Mouse (Mus musculus): ENCODE data around the gene Sh3bp4.

Gene Sh3bp4

GRCm38 (mm10) chr1:89070103-89070700 lies at the start of gene Sh3bp4:
Sh3bp4 (plus strand) TSS chr1:89070415.
- peak; percentile 100 for DNase-seq

DNA sequence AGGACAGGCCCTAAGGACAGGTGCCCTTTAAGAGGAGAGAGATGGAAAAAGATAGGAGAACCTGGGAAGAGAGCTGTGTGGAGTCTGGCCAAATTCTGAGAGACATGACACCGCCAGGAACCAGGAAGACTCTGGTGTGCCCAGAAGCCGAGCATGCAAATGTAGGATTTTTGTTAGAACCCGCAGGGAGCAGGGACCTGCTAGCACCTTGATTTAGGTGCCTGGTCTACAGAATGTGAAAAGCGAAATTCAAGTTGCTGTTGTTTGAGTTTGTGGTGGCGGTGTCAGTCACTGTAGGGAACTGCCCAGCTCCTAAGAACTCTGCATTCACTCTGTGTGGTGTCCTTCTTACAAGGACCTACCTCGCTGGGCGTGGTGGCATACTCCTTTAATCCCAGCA lies 47.2 kb upstream of the Sh3bp4 start:
- DNase-seq: no peak

DNA sequence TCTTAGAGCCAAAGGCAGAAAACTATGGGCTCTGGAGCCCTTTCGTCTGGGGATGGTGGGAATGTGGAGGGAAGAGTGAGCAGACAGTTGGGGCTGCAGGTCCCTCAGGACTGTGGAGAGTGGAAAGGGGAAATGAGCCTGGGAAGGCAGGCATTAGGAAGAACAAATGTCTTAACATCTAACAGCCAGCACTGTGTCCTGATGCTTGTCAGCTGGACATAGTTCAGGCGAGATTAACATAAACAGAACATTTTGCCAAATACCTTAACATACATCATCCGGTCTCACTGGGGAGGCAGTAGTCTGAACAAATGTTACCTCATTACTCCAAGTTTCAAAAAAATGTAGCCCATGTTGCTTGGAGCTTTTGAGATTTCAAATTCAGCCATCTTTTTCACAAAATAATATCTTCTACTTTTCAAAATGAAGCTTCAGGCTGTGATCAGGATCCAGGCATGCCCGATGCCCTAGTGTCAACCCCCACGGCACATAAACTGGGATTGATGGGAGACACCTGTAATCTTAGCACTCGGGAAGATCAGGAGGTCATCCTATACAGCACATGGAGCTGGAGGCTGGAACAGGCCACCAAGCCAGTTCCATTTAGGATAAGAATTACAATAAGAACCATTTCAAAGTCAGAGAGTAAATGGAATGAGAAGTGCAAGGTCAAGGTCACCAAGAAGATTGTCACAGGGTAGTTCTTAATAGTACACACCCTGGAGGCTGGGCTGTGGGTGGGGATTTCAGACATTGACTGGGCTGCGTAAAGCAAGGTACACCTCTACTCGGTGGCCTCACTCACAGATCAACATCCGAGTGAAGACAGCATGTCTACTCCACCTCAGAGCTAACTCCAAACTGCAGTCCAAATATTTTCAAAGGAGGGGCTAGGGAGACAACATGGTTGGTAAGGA lies 45.3 kb upstream of the Sh3bp4 start:
- peak; percentile 13 to 54 for DNase-seq

GRCm38 (mm10) chr1:89026040-89026439 lies 44.2 kb upstream of the Sh3bp4 start:
- peak; percentile 60 to 85 for DNase-seq

GRCm38 (mm10) chr1:89029136-89029927 lies 40.9 kb upstream of the Sh3bp4 start:
- DNase-seq: peak in 1 of 2 experiments; percentile 31

DNA sequence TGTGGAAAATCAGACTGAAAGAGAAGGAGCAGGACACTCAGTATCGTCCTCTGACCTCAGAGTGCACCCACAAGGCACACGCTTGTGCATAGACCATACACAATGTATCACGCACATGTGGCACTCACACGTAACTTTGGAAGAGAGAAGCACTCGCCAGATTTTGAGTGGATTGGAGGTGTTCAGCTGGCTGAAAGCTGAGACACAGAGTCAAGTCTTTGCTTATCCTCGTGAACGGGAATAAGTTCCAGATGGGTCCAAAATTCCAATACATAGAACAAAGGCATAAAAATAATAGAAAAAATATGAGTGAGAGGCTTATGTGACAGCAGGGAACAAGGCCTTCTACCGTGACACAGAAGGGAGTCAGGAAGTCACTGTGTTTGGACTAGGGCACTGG lies 36.6 kb upstream of the Sh3bp4 start:
- DNase-seq: no peak

GRCm38 (mm10) chr1:89034061-89034460 lies 36.2 kb upstream of the Sh3bp4 start:
- peak; percentile 48 to 51 for DNase-seq

DNA sequence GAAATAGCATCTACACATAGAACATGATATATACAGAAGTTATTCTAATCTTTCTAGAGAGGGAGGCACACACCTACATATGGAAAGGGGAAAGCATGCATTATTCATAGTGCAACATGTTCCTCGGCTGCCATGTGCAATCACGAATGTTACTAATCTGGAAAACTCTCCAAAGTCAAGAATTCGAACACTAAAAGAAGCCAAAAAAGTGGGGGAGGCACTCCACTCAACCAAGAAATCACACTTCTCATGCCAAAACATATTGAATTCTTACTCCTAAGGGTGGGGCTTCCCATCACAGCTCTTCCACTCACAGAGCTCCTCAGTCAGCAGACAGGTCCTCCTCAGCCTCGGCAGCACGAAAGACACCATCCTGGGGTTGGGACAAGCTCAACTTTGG lies 35.1 kb upstream of the Sh3bp4 start:
- no peak for DNase-seq

- no peak for DNase-seq
Observed at GRCm38 (mm10) chr1:89039836-89040235, 30.4 kb upstream of the Sh3bp4 start.

GRCm38 (mm10) chr1:89041290-89041689 lies 28.9 kb upstream of the Sh3bp4 start:
- DNase-seq: peak; percentile 18 to 54

DNA sequence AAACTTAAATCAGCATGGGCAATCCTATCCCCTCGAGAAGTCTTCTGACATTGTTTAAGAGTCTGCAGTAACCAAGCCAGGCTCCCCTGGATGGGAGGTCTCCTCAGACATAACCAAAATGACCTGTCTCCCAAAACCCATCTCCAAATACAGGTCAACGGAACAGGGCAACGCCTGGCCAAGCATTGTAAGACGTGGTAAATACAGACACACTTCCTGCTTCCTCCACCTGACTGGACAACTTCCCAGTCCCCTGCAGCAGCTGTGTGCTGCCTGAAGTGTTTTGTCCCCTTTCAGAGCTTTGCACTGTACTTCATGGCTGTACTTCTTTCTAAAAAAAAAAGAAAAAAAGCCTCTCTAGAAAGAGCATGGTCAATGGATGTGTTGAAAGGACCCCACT lies 28.1 kb upstream of the Sh3bp4 start:
- DNase-seq: peak in 1 of 2 experiments; percentile 37

GRCm38 (mm10) chr1:89042956-89043355 lies 27.3 kb upstream of the Sh3bp4 start:
- DNase-seq: no peak

DNA sequence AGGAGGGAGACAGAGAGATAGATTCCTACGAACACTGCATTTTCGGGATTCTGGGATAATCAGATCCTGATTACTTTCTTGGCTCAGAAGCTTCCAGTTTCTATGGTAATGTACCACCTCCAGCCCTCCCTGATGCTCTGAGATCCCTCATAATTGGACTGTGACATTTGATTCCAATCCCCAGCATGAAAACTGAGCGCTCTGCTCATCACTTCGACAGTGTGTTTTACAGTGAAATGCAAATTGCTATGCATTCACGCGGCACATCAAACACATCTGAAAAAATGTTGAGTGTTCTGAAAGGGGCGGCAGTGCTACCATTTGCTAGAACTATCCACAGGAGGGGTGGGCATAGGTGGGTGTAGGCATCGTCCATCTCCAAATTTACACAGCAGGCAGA lies 24.8 kb upstream of the Sh3bp4 start:
- no peak for DNase-seq

DNA sequence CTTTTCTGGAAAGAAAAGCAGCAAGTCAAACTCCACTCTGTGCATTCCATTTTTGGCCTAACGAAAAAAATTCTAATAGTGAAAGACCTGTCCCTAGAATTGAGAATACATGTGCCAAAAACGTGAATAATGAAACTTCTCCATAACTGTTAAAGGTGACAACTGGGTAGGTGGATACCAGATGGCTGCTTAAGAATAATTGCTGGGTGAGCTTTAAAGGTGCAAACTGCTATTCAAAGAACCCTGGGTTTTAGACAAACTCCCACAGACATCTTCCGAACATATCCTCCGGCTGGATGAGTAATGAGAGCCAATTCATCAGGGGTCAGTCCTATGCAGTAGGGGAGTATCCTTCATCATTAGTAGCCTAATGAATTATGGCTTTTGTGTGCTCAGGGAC lies 20.7 kb upstream of the Sh3bp4 start:
- no peak for DNase-seq

- DNase-seq: no peak
Observed at GRCm38 (mm10) chr1:89056175-89056574, 14.0 kb upstream of the Sh3bp4 start.

DNA sequence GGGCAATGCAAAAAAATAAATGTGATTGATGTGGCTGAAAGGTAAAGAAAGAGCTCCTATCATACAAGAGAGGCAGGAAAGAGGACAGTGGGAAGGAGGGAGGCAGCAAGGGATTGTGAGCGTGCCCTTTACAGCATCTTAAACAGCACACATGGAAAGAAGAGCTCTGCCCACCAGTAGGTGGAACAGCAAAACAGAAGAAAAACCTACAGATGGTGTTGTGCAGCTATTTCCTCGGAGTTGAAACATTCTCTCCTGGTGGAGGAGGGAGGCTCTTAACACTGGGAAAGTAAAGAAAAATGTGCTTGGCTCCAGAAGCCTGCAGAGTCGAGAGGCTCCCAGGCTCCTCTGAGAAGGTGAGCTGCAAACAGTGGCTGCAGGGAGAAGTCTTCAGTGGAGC lies 12.8 kb upstream of the Sh3bp4 start:
- DNase-seq: peak in 1 of 2 experiments; percentile 16

DNA sequence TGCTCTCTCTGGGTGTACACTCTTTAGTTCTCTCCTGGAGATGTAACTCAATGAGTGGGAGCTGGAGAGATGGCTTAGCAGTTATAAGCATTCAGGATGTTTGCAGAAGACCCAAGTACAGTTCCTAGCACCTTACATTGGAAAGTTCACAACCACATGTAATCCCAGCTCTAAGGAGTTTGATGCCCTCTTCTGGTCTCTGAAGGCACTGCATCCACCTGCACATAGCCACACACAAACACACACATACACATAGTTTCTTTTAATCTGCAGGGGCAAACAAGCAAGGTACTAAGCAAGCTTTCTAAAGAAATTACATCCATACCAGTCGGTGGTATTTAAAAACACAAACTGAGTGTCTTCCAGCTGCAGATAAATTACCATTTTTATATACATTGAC lies 12.2 kb upstream of the Sh3bp4 start:
- DNase-seq: peak in 1 of 2 experiments; percentile 16

DNA sequence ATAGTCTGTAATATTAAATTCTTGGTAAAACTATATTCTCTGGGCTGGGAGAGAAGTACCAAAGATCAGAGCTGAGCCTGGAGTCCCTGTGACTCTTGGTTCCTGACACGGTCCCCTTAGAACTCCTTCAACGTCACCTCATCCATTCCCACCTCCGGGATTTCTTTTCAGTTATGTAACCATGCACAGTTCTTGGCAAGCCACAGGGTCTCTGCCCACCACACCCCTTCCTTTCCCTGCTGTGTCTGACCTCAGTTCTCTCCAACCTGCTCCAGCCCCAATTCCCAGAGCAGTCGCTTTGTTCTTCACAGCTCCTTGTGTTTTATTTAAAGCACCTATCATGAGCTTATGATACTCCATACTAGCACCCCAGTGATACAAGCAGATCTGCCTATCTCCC lies 7.2 kb upstream of the Sh3bp4 start:
- peak in 1 of 2 experiments; percentile 44 for DNase-seq

- no peak for DNase-seq
Observed at GRCm38 (mm10) chr1:89063800-89064199, 6.4 kb upstream of the Sh3bp4 start.

DNA sequence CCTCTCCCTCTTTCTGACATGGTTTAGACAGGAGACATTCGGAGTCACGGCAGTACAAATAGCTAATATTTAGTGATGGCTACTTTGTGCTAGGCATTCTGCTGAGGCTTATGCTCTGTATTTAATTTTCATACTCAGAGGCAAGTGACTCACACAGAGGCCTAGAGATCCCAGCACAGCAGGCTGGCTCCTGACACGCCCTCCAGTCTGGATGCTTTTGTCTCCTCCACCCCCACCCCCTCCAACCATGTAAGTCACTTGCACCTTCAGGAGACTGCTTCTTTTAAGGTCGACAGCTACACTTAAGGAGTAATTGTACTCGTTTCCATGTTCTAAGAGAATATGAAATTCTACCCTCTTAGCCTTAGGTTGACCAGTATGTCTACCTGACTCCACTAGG lies 1.4 kb upstream of the Sh3bp4 start:
- DNase-seq: no peak

DNA sequence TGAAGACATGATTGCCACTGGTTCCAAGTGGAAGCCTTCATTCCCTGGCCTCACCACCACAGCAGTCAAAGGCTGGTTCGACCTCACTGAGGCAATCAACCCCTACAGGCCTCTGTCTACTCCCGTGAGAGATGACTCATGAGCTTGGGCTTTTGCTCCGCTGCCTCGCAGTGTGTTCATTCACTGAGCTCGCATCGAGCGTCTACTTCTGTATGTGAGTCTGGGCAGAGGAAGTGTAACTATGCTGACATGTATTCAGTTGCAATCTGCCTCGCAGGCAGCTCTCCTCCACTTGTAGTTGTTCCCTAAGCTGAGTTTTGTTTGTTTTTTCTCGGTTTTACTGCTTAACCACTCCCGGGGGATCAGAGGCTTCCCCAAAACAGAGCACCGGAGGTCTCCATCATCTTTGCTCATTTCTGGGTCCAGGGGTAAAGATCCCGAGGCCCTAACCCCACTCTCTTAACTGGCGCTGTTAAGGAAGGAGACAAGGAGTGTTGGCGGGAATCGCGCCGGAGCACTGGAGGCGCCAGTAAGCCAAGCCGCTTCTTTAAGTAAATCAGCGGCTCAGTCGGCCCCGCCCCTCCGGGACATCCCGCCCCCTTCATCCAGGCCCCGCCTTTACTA lies 624 bp upstream of the Sh3bp4 start:
- DNase-seq: peak; percentile 21 to 67

DNA sequence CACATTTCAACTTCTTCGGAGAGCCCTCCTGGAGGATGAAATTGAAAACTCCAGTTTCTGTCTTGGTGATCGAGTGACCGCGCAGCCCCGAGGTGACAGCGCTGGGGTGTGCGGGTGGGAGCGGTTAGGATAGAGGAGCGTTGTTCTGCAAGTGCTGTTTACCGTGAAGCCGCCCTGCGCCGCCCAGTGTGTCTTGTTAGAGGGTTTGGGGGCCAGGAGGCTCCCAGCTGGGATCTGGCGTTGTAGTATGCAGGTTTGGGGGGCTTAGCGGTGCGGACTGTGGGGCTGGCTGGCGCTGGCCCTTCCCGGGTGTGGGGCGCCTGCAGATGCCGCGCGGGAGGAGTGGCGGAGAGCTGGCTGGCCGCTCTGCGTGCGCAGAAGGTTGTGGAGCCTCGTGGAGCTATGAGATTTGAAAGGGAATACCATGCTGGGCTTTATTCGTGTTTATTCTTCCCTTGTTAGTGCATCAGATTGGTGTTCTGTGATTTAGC lies 701 bp downstream of the Sh3bp4 start:
- peak; percentile 47 to 56 for DNase-seq
